8 mouse cellular contexts compared by ENCODE assay signal in the genomic region with DNA sequence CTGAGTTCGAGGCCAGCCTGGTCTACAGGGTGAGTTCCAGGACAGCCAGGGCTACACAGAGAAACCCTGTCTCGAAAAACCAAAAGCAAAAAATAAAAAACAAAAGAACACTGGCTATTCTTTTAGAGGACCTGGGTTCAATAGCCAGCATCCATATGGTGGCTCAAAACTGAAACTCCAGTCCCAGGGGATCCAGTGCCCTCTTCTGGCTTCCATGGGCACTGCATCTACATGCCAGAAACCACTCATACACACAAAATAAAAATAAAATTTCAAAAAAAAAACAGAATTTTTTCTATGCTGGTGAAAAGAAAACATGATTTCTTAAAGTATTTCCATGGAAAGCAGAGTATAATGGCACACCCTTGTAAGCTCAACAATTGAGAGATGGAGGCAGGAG. TPM values are rescaled to one million over a fixed set of nuclear protein-coding genes. Genes with fewer than 3 reads are reported as not detected.
DNase-seq lines count a peak whose midpoint lies in the region; ATAC-seq and TF ChIP-seq lines count a peak whose summit lies in the region.
"Had no signal": no experiment of that assay in that cellular context is flagged by ENCODE, and none has a peak within 500 bp of the region (broad histone marks: within the 10 kb centered on the region; RNA-seq: fewer than 3 reads in every experiment).

No protein-coding gene starts in this region.

- no peaks in the 10 kb centered on the region for H3K27me3 ChIP-seq in kidney, adult 2 months (replicated peaks; ENCODE audit: control insufficient read depth, insufficient read depth, low read length)
- no peaks in the 10 kb centered on the region for H3K27me3 ChIP-seq in kidney, embryonic 15.5 days
- H3K27me3 ChIP-seq in embryonic facial prominence, embryonic 10.5 days (replicated peaks; ENCODE audit: low read depth, poor library complexity, severe bottlenecking), result no peaks in the 10 kb centered on the region
- no peaks in the 10 kb centered on the region for H3K27me3 ChIP-seq in intestine, embryonic 16.5 days (replicated peaks; ENCODE audit: control insufficient read depth, insufficient read depth, low read length)
- H3K27me3 ChIP-seq: embryonic facial prominence, embryonic 12.5 days had no signal

- DNase-seq in kidney, adult 2 months, result no peak
- peak; percentile 46 for DNase-seq in R1 (ENCODE audit: low read depth, low spot score)
- DNase-seq in embryonic facial prominence, embryonic 10.5 days (ENCODE audit: low spot score), result peak; percentile 41
- no peak for DNase-seq in layer of hippocampus, postnatal 14 days (ENCODE audit: low spot score in 2 of 2)

- H3K9ac ChIP-seq in kidney, embryonic 15.5 days, result no peak overlapping the region
- no peak overlapping the region for H3K9ac ChIP-seq in intestine, embryonic 16.5 days (ENCODE audit: low read depth, low read length)
- H3K9ac ChIP-seq: embryonic facial prominence, embryonic 12.5 days had no signal

- H3K4me3 ChIP-seq in kidney, adult 2 months (ENCODE audit: insufficient read depth, low read depth, low read length), result no peak overlapping the region
- H3K4me3 ChIP-seq in kidney, embryonic 15.5 days (replicated peaks), result no peak overlapping the region
- H3K4me3 ChIP-seq in embryonic facial prominence, embryonic 10.5 days, result no peak overlapping the region
- no peak overlapping the region for H3K4me3 ChIP-seq in intestine, embryonic 16.5 days (ENCODE audit: low read length)
- H3K4me3 ChIP-seq: embryonic facial prominence, embryonic 12.5 days had no signal

- no peak for ATAC-seq in kidney, embryonic 15.5 days (replicated peaks; ENCODE audit: low FRiP score)
- 0 out of 2 replicates have a peak, but pooled peaks have one; percentile 53 for ATAC-seq in neutrophil, adult 5-6 weeks (ENCODE audit: extremely low read depth, insufficient number of reproducible peaks, low FRiP score, poor library complexity, severe bottlenecking)
- no peak for ATAC-seq in intestine, embryonic 16.5 days

- TF ChIP-seq CTCF in kidney, adult 2 months (conservative IDR thresholded peaks at IDR 0.05; ENCODE audit: insufficient read depth, insufficient read length, low read depth, low read length), result peak; percentile 62

- H3K36me3 ChIP-seq in kidney, adult 2 months (ENCODE audit: control insufficient read depth, insufficient read depth, low read length), result no peaks in the 10 kb centered on the region; the same call in 1 of the 2 replicates
- H3K36me3 ChIP-seq in kidney, embryonic 15.5 days, result peaks cover 6% of the 10 kb centered on the region; the same call in 1 of the 2 replicates
- peaks cover 11% of the 10 kb centered on the region for H3K36me3 ChIP-seq in embryonic facial prominence, embryonic 10.5 days (replicated peaks)
- no peaks in the 10 kb centered on the region for H3K36me3 ChIP-seq in intestine, embryonic 16.5 days (ENCODE audit: control insufficient read depth, insufficient read depth, low read length)

- H3K4me1 ChIP-seq in kidney, adult 2 months (ENCODE audit: control insufficient read depth, insufficient read depth, low read length), result peaks cover 5% of the 10 kb centered on the region; the same call in 1 of the 2 replicates
- H3K4me1 ChIP-seq in kidney, embryonic 15.5 days, result peaks cover 3% of the 10 kb centered on the region; the same call in 1 of the 2 replicates
- 0 out of 2 replicates have a peak, but pooled peaks cover 4% of the 10 kb centered on the region for H3K4me1 ChIP-seq in embryonic facial prominence, embryonic 10.5 days
- H3K4me1 ChIP-seq in intestine, embryonic 16.5 days (ENCODE audit: control insufficient read depth, insufficient read depth, low read length), result peaks cover 4% of the 10 kb centered on the region; the same call in 1 of the 2 replicates

- WGBS in kidney, adult 2 months, result 98% methylated on average over 2 of the region's 2 CpGs
- WGBS in kidney, embryonic 15.5 days, result 92% methylated on average over 2 of the region's 2 CpGs
- WGBS in embryonic facial prominence, embryonic 10.5 days, result 90% methylated on average over 2 of the region's 2 CpGs
- WGBS in intestine, embryonic 16.5 days, result 84% methylated on average over 2 of the region's 2 CpGs

- TF ChIP-seq POLR2A in kidney, adult 2 months (IDR thresholded peaks at IDR 0.05; ENCODE audit: low read depth, low read length), result no peak

- H3K9me3 ChIP-seq in kidney, embryonic 15.5 days (replicated peaks), result no peaks in the 10 kb centered on the region
- no peaks in the 10 kb centered on the region for H3K9me3 ChIP-seq in embryonic facial prominence, embryonic 10.5 days
- H3K9me3 ChIP-seq in intestine, embryonic 16.5 days (ENCODE audit: control insufficient read depth, low read length), result no peaks in the 10 kb centered on the region
- H3K9me3 ChIP-seq: embryonic facial prominence, embryonic 12.5 days had no signal

- no peak overlapping the region for H3K27ac ChIP-seq in kidney, adult 2 months (ENCODE audit: insufficient read depth, low read depth, low read length)
- no peak overlapping the region for H3K27ac ChIP-seq in kidney, embryonic 15.5 days
- no peak overlapping the region for H3K27ac ChIP-seq in embryonic facial prominence, embryonic 10.5 days (replicated peaks)
- H3K27ac ChIP-seq in intestine, embryonic 16.5 days (ENCODE audit: low read length), result no peak overlapping the region
- H3K27ac ChIP-seq: embryonic facial prominence, embryonic 12.5 days had no signal

- H3K4me2 ChIP-seq in kidney, embryonic 15.5 days, result no peak overlapping the region
- H3K4me2 ChIP-seq in intestine, embryonic 16.5 days (ENCODE audit: low read depth, low read length), result no peak overlapping the region
- H3K4me2 ChIP-seq: embryonic facial prominence, embryonic 12.5 days had no signal

RNA-seq across cellular contexts. Expression of a gene that starts 18.3 kb away (rescaled TPM):
- 43.0 and 66.4 TPM in 2 replicates for polyA plus RNA-seq in kidney, adult 2 months (2012; rRNA removed)
- 139 TPM in 2 replicates for polyA plus RNA-seq in kidney, embryonic 15.5 days (2015; fragmentation: Nextera tagmentation; extraction: Ambion mirVana)
- 135 TPM in 2 replicates for polyA plus RNA-seq in embryonic facial prominence, embryonic 10.5 days (2016; fragmentation: Nextera tagmentation; extraction: Ambion mirVana)
- 89.4 and 104 TPM in 2 replicates for total RNA-seq in neutrophil, adult 5-6 weeks (2017)
- total RNA-seq in layer of hippocampus, postnatal 14 days (2021), result 100 to 1,000 TPM; 151 to 155 TPM
- 104 and 127 TPM in 2 replicates for polyA plus RNA-seq in intestine, embryonic 16.5 days (2015; fragmentation: Nextera tagmentation; extraction: Ambion mirVana)

RNA-seq across cellular contexts. Expression of a gene that starts 47.7 kb away (rescaled TPM):
- polyA plus RNA-seq in kidney, adult 2 months (2012; rRNA removed), result 63.6 and 70.6 TPM in 2 replicates
- polyA plus RNA-seq in kidney, embryonic 15.5 days (2015; fragmentation: Nextera tagmentation; extraction: Ambion mirVana), result 92.8 and 98.2 TPM in 2 replicates
- 116 and 122 TPM in 2 replicates for polyA plus RNA-seq in embryonic facial prominence, embryonic 10.5 days (2016; fragmentation: Nextera tagmentation; extraction: Ambion mirVana)
- 29.1 and 35.5 TPM in 2 replicates for total RNA-seq in neutrophil, adult 5-6 weeks (2017)
- 10 to 100 TPM; 74.2 to 76.0 TPM for total RNA-seq in layer of hippocampus, postnatal 14 days (2021)
- polyA plus RNA-seq in intestine, embryonic 16.5 days (2015; fragmentation: Nextera tagmentation; extraction: Ambion mirVana), result 116 and 117 TPM in 2 replicates

Comparison
In these comparisons a context has a peak if more than half of its experiments do, and no peak if none do; other contexts are left out.
1. DNase-seq: peak in R1 (single experiment) and embryonic facial prominence, embryonic 10.5 days (single experiment); none in kidney, adult 2 months (single experiment) and layer of hippocampus, postnatal 14 days (0 of 2).